Mouse (Mus musculus) spleen, postnatal 10 days (tissue): ENCODE measurements around the gene Uhrf1.
"Not testable (repeated sequence)": the region's sequence is repeated elsewhere in the genome, so short reads cannot be mapped to it uniquely, and the experiment has no call there.

Experiments
- DNase-seq, 2 experiments: peaks; one replicate each; pipeline ENCODE4 v3.0.0; 2021 to 2022; ENCODE audit warnings: low spot score in 2 of 2

Uhrf1 gene

DNA sequence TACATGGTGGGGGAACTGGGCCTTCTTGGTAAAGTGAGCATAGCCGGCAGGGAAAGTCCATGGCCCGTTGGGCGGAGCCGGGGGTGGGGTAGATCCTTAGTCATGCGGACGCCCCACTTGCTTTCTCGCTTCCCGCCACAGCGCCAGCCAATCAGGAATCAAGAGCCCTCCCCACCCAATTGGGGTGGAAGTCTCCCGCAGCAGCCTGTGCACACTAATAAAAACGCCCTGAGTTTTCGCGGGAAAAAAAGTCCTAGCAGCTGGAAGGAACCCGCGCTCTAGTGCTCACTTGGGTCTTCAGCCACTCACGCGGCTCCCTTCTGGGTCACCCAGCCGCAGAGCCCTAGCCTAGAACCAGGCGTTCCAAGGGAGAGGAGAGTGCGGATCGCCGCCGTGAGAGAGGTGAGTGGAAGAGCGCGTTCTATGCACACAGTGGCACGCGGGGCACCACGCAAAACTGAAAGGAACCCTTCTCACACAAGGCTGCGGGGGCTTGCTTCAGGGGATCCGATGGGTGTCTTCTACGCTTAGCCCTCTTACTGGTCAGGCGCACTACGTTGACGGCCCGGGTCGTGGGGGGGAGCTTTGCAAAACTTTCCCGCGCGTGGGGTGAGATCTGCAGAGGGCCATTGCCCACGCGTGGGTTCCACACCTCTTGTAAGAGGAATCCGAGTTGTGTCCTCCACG is at the start of gene Uhrf1:
Gene Uhrf1, plus strand, starts transcription at position 162 of the 687 bp plus-strand sequence.
- DNase-seq, result peak; percentile 71 to 91

DNA sequence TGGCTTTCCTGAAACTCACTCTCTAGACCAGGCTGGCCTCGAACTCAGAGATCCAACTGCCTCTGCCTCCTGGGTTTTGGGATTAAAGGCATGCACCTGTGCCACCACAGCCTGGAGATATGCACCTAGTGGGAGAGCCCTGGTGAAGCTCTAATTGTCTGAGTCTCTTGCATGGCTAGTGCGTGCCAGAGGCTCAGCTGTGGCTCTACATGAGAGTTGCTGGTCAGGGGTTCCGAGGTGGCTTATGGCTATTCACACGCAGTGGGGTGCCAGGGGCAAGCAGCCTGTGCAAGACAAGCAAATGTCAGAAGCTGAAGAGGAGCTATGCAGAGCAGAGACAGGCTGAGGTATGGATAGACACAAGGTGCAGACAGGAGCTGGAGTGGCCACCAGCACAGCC is 48.4 kb upstream of the Uhrf1 start:
- no peak for DNase-seq

GRCm38 (mm10) chr17:56255429-56255828 is 47.7 kb upstream of the Uhrf1 start:
- DNase-seq, result peak in 1 of 2 experiments; percentile 52

DNA sequence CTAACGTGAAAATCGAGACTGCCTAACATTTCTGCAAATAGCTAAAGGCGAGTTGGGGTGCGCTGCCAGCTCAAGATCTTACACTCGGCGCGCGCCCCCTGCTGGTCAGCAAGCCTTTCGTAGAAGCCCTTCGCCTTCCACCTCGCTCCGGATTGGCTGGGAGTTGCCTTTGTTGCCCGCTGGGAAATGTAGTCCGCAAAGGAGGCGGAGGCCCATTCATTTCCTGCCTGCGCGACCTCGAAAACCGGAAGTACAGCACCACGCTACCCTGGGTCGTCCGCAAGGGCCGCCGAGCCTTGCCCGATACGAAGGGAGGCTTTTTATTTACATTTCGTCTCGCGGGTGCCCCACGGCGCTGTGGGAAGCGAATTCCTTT is 47.3 kb upstream of the Uhrf1 start:
- DNase-seq, result peak; percentile 98 to 100

DNA sequence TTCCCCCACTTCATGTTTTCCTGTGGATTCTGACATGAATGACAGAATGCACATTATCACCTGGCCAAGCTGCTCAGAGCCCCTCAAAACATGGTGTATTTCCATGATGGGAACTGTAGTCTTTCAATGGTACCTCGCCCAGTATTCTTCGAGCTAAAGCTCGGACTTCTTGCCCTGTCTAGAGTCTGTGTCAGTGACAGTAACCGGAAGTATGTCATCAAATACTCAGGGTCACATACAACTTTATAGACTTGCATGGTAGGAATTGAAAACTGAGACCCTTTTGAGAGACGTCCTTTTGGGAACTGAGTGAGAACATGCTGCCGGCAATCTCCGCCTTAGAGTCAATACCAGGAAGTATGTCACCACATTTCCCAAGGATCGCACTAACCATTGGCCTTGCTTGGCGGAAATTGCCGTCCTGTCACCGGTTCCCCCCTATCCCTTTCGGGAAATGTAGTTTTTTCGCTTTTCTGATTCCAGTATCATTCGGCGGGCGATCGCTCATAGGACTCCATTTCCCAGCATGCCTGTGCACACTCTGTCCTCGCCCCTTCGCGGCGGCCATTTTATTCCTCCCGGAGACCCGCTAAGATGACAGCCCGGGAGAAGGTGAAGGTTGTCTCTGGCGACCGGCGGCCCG is 46.8 kb upstream of the Uhrf1 start, which contains the start of gene Fem1a:
Gene Fem1a, plus strand, starts transcription at position 572 of the 643 bp plus-strand sequence.
- DNase-seq, result peak; percentile 83 to 91

DNA sequence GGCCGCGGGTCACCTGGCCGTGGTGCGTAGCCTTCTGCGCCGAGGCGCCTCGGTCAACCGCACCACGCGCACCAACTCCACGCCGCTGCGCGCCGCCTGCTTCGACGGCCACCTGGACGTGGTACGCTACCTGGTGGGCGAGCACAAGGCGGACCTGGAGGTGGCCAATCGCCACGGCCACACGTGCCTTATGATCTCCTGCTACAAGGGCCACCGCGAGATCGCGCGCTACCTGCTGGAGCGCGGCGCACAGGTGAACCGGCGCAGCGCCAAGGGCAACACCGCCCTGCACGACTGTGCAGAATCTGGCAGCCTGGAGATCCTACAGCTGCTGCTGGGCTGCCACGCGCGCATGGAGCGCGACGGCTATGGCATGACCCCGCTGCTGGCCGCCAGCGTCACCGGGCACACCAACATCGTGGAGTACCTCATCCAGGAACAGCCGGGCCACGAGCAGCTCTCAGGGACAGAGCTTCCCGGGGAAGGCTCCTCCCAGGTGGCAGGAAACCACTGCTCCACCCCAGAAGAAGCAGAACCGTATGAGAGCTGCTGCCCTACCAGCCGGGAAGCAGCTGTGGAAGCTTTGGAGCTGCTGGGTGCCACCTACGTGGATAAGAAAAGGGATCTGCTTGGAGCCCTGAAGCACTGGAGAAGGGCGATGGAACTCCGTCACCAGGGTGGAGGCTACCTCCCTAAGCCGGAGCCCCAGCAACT is 45.8 kb upstream of the Uhrf1 start:
- no peak for DNase-seq

DNA sequence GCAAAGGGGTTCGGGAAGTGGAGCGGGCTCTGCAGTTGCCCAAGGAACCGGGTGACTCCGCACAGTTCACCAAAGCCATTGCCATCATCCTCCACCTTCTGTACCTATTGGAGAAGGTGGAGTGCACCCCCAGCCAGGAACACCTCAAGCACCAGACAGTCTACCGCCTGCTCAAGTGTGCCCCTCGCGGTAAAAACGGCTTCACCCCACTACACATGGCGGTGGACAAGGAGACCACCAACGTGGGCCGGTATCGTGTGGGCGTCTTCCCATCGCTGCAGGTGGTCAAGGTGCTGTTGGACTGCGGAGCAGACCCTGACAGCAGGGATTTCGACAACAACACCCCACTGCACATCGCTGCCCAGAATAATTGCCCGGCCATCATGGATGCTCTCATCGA is 44.9 kb upstream of the Uhrf1 start:
- not testable (repeated sequence) for DNase-seq

- DNase-seq, result not testable (repeated sequence)
These were observed 44.3 kb upstream of the Uhrf1 start for GRCm38 (mm10) chr17:56258812-56259211.

DNA sequence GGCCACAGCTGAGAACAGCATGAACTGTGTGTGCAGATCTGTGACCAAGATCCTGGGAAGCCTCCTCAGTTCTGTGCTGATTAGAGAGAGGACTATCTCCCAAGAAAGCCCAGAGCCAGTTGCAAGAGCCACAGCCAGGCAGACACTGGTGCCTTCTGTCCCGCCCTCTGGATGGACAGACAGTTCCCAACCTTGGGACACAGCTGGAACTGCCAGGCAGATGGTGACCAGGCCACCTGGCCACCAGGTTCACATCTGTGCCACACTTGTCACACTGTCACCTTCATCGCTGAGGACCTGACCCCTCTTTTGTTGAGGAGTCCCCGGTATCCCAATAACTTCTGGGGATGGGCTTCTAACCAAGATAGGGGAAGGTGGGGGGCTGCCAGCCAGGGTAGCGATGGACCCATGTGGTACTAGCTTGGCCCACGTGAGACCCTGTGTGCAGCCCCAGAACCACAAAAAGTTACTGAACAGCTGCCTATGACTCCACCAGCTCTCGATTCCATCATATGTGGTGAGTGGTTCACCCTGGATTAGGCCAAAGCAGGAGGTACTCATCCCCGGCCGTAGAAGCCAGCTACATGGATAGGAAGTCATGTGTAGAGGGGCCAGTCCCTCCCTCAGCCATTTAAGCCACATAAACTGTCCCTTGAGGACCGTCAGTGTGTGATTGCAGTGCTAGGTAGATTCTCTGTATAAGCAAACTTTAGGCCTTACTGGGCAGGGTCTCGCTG is 43.7 kb upstream of the Uhrf1 start:
- DNase-seq, result no peak

DNA sequence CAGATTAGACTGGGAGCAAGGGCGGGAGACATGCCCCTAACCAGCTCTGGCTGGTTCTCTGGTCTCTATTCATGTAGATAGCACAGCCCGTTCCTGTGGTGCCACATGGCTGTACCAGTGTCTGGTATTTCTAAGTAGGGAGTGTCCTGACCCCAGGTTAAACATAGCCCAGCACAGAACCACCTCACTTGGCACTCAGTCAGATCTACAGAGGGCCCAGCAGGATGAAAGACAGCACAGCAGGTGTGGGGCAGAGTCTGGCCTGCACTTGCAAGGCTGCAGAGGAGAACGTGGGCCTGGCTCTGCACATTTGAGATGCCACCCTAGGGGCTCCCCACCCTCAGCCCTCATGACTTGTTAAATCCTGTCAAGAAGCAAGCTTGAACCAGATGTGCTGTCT is 42.0 kb upstream of the Uhrf1 start:
- no peak for DNase-seq

GRCm38 (mm10) chr17:56262645-56263094 is 40.5 kb upstream of the Uhrf1 start:
- DNase-seq, result no peak

DNA sequence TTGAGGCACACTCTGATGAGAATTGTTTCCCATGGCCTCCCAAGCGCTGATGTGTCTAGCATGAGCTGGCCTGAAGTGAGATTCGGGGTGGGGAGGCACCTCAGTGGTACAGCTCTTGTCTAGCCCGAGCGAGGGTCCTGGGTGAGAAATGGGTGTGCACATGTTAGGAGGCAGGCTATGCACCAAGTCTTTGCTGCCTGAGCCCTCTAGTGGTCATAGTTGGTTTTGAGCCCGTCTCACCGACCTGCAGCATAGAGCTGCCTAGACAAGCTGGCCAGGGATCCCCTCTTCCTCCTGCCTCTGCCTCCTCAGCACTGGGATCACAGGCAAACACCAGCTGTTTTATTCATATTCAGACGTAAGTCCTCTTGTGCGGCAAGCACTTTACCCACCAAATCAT is 39.1 kb upstream of the Uhrf1 start:
- DNase-seq, result peak; percentile 64 to 86

GRCm38 (mm10) chr17:56265011-56265410 is 38.1 kb upstream of the Uhrf1 start:
- peak in 1 of 2 experiments; percentile 42 for DNase-seq

- DNase-seq, result no peak
These were observed 37.3 kb upstream of the Uhrf1 start for GRCm38 (mm10) chr17:56265869-56266268.

- DNase-seq, result peak in 1 of 2 experiments; percentile 76
These were observed 36.9 kb upstream of the Uhrf1 start for GRCm38 (mm10) chr17:56266271-56266670.

DNA sequence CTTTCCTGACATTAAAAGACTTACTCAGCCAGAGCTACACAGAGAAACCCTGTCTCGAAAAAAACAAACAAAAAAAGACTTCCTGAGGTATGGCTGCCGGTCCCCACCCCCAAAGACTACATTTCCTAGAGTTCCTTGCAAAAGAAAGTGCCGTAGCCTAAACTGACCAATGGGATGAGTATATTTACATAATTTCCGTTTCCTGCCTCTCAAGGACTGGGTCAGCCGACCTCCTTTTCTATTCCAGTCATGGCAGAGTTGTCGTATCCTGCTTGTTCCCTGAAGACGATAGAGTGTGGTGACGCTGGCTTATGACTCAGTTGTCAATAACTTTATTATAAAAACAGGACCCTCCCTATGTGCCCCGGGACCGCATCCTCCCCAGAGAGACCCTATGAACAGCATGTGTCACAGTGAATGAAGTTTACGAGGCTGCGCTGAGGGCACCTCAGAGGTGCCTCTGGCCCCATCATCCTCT is 33.9 kb upstream of the Uhrf1 start:
- DNase-seq, result peak in 1 of 2 experiments; percentile 60

GRCm38 (mm10) chr17:56269741-56270140 is 33.4 kb upstream of the Uhrf1 start:
- DNase-seq, result no peak

DNA sequence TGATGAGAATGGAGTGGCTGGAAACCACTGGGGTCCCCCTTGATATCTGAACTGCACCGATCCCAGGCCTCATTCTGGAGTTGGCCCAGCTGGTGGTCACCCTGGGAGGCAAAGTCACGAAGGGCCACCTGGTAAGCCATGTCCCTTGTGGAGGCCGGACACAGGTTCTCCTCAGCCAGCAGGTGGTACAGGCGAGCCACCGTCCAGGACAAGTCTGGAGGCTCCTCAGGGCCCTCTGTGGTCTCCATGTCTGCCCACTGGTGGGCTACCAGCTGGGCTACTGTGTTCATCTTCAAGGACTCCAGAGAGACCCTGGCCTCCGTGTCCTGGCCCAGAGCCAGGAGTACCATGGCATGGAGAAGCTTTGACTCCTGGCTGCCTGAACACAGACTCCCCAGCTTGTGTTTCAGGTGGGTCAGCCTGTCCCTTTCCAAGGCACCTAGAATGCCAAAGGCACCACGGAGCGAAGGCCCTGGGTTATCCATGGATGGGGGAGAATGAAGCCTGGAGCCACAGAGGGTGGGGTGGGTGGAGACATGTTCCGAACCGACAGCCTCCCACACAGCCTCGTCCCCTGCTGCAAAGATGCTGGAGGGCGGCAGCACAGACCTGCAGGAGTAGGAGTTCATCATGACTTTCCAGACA is 31.4 kb upstream of the Uhrf1 start:
- DNase-seq, result no peak

GRCm38 (mm10) chr17:56272644-56273043 is 30.5 kb upstream of the Uhrf1 start:
- DNase-seq, result no peak

DNA sequence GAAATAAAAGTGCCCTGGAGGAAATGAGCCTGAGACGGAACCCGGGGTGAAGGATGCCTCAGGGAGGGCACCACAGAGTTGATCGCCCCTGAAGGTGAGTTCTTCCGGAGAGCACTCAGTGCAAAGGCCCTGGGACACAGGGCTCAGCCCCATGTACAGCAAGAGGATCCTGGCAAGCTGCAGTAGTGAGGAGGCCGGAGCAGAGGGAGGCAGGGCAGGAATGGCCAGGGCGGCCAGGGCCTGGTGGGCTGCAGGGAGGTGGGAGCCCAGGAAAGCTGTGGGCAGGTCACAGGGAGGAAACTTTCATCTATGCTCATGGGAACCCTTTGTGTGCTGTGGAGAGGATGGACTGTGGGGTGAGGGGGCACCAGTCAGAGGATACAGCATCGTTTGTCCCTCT is 29.6 kb upstream of the Uhrf1 start:
- no peak for DNase-seq

DNA sequence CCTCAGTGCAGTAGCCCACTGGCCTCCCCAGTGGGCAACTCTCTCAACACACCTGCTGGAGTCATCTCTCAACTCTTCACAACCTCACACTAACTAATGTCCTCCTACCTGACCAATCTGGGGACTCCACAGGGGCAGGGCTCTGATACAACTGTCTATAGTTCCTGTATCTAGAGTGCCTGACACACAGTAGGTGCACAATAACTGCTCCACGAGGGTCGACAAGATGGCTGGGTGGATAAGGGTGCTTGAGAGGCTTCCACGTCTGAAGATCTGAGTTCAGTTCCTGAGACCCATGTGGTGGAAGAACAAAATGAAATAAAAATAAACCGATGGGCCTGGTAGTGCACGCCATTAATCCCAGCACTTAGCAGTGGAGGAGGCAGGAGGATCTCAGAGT is 29.1 kb upstream of the Uhrf1 start:
- no peak for DNase-seq
